Mouse (Mus musculus) embryonic facial prominence, embryonic 13.5 days (tissue): ENCODE results near the gene Txndc2. TPM values are rescaled to one million over a fixed set of nuclear protein-coding genes. Genes with fewer than 3 reads are reported as not detected.

Source experiments
- ATAC-seq: fragments of 200-750 bp; cut with Nextera tagmentation; 2 replicates; pipeline ENCODE4 v1.8.0; 2017; ENCODE audit warnings: low read depth; ENCODE audit not compliant: insufficient number of reproducible peaks, insufficient read depth, low FRiP score, low TSS enrichment
- H3K27ac ChIP-seq: fragments of 300-500 bp; sonication (generic); 2 replicates; pipeline ENCODE4 v1.5.1; 2015; ENCODE audit warnings: moderate library complexity, mild to moderate bottlenecking, inconsistent platforms
- H3K27me3 ChIP-seq: fragments of 300-500 bp; sonication (generic); 2 replicates; pipeline ENCODE4 v1.6.1; 2015; ENCODE audit warnings: mild to moderate bottlenecking, inconsistent platforms
- H3K36me3 ChIP-seq: fragments of 300-500 bp; sonication (generic); 2 replicates; pipeline ENCODE4 v1.6.1; 2015; ENCODE audit warnings: mild to moderate bottlenecking, inconsistent platforms
- H3K4me1 ChIP-seq: fragments of 300-500 bp; sonication (generic); 2 replicates; pipeline ENCODE4 v1.6.1; 2015; ENCODE audit warnings: inconsistent platforms
- H3K4me2 ChIP-seq: fragments of 300-500 bp; sonication (generic); 2 replicates; pipeline ENCODE4 v1.6.1; 2015; ENCODE audit warnings: moderate library complexity, mild to moderate bottlenecking, inconsistent platforms
- H3K4me3 ChIP-seq: fragments of 300-500 bp; sonication (generic); 2 replicates; pipeline ENCODE4 v1.5.1; 2015; ENCODE audit warnings: mild to moderate bottlenecking, inconsistent platforms
- H3K9ac ChIP-seq: fragments of 300-500 bp; sonication (generic); 2 replicates; pipeline ENCODE4 v1.6.1; 2015; ENCODE audit warnings: mild to moderate bottlenecking, inconsistent platforms
- H3K9me3 ChIP-seq: fragments of 300-500 bp; sonication (generic); 2 replicates; pipeline ENCODE4 v1.6.1; 2016; ENCODE audit warnings: inconsistent platforms
- WGBS: fragments of 180-500 bp; shearing (Covaris S2); methylation state at CpG from one replicate; pipeline ENCODE4 v1.1.7; 2015; ENCODE audit warnings: mixed read lengths; 5-methylcytosine and 5-hydroxymethylcytosine counted together
- polyA plus RNA-seq: library from polyadenylated mRNA; unstranded; fragments of >200 nt; fragmentation: Nextera tagmentation; extraction: Ambion mirVana; gene quantifications from 2 replicates; pipeline ENCODE4 v1.2.1, GENCODE M21; 2015

Gene Txndc2
- polyA plus RNA-seq, 1 experiment from 2014 or later: not detected

DNA sequence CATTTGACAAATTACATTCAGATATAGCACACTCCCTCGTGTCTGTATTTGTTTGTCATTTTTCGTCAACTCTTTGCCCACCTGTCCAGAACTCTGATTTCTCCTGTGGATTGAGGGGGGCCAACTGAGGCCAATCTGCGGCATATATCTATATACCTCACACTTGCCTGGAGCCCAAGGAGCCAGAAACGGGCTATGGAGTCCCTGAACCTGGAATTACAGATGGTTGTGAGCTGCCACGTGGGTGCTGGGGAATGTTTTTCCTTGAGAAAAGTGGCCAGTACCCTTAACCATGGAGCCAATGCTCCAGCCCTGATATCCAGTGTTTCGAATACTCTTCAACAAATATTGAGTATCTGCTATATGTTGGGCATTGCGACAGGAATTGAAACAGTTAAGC, 31.0 kb upstream of the Txndc2 start:
- Histone ChIP-seq H3K4me1 (0 out of 2 replicates have a peak, but pooled peaks cover 2% of the 10 kb centered on the region), H3K9ac (no peak overlapping the region), H3K27me3 (no peaks in the 10 kb centered on the region), H3K4me2 (no peak overlapping the region), H3K27ac (no peak overlapping the region), H3K4me3 (no peak overlapping the region), H3K9me3 (no peaks in the 10 kb centered on the region), H3K36me3 (peaks cover 3% of the 10 kb centered on the region; the same call in 1 of the 2 replicates)
- WGBS: 92% methylated on average over 7 of the region's 7 CpGs
- no peak for ATAC-seq

DNA sequence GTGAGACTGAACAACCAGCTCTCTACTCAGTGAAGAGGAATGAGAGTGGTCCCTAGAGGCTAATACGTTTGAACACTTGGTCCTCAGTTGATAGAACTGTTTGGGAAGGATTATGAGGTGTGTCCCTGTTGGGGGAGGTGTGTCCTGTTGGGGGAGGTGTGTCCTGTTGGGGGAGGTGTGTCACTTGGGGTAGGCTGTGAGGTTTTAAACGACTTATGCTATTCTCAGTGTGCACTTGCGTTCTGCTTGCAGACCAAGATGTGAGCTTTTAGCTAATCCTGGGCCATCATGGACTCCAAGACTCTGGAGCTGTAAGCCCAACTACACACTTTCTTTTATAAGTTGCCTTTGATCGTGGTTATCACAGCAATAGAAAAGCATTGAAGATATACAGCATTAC, 27.1 kb upstream of the Txndc2 start:
- ATAC-seq: no peak
- H3K36me3 ChIP-seq: peaks cover 6% of the 10 kb centered on the region
- no peak overlapping the region for H3K4me3 ChIP-seq
- no peaks in the 10 kb centered on the region for H3K27me3 ChIP-seq
- no peaks in the 10 kb centered on the region for H3K9me3 ChIP-seq
- no peaks in the 10 kb centered on the region for H3K4me1 ChIP-seq
- H3K4me2 ChIP-seq: no peak overlapping the region
- no peak overlapping the region for H3K27ac ChIP-seq
- no peak overlapping the region for H3K9ac ChIP-seq
- WGBS: 87% methylated on average over 4 of the region's 4 CpGs

GRCm38 (mm10) chr17:65667792-65668191, 25.8 kb upstream of the Txndc2 start:
- H3K9me3 ChIP-seq: no peaks in the 10 kb centered on the region
- no peak overlapping the region for H3K4me3 ChIP-seq
- no peaks in the 10 kb centered on the region for H3K27me3 ChIP-seq
- no peak for ATAC-seq
- H3K9ac ChIP-seq: no peak overlapping the region
- no peaks in the 10 kb centered on the region for H3K4me1 ChIP-seq
- WGBS: 92% methylated on average over 14 of the region's 14 CpGs
- peaks cover 3% of the 10 kb centered on the region; the same call in 1 of the 2 replicates for H3K36me3 ChIP-seq
- no peak overlapping the region for H3K4me2 ChIP-seq
- no peak overlapping the region for H3K27ac ChIP-seq

GRCm38 (mm10) chr17:65666388-65667161, 24.6 kb upstream of the Txndc2 start:
- Histone ChIP-seq H3K9me3 (no peaks in the 10 kb centered on the region), H3K27ac (no peak overlapping the region), H3K4me1 (no peaks in the 10 kb centered on the region), H3K36me3 (peaks cover 3% of the 10 kb centered on the region; the same call in 1 of the 2 replicates), H3K4me3 (no peak overlapping the region), H3K4me2 (no peak overlapping the region), H3K27me3 (no peaks in the 10 kb centered on the region), H3K9ac (no peak overlapping the region)
- no peak for ATAC-seq
- 79% methylated on average over 17 of the region's 17 CpGs for WGBS

- Histone ChIP-seq H3K9me3 (no peaks in the 10 kb centered on the region), H3K27ac (no peak overlapping the region), H3K4me3 (no peak overlapping the region), H3K36me3 (peaks cover 3% of the 10 kb centered on the region; the same call in 1 of the 2 replicates), H3K4me1 (no peaks in the 10 kb centered on the region), H3K27me3 (no peaks in the 10 kb centered on the region), H3K9ac (no peak overlapping the region), H3K4me2 (no peak overlapping the region)
- 87% methylated on average over 12 of the region's 12 CpGs for WGBS
- ATAC-seq: no peak
Observed at GRCm38 (mm10) chr17:65665786-65666387, 23.9 kb upstream of the Txndc2 start.

- Histone ChIP-seq H3K4me3 (no peak overlapping the region), H3K27me3 (no peaks in the 10 kb centered on the region), H3K9ac (no peak overlapping the region), H3K4me1 (no peaks in the 10 kb centered on the region), H3K36me3 (peaks cover 3% of the 10 kb centered on the region; the same call in 1 of the 2 replicates), H3K4me2 (no peak overlapping the region), H3K9me3 (no peaks in the 10 kb centered on the region), H3K27ac (no peak overlapping the region)
- ATAC-seq: no peak
- WGBS: 74% methylated on average over 14 of the region's 14 CpGs
Observed at GRCm38 (mm10) chr17:65663329-65664078, 21.5 kb upstream of the Txndc2 start.

DNA sequence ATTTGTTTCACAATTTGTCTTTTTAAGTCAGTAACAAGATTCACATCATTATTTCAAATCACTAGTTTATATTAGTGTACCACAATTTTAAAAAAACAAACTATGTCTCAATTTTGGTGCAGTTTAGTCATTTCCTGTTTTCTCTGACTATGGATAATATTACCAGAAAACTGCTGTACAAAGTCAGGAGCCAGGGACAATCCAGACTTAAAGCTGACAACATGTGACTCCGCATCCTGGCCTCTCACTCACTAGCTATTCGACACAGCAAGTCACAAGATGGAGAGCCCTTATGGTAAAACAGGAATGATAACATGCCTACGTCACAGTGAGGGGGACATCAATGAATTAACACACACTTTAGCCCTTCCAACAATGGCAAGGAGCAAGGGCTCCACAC, 20.7 kb upstream of the Txndc2 start:
- Histone ChIP-seq H3K27me3 (no peaks in the 10 kb centered on the region), H3K4me2 (no peak overlapping the region), H3K9me3 (no peaks in the 10 kb centered on the region), H3K4me3 (no peak overlapping the region), H3K36me3 (peaks cover 3% of the 10 kb centered on the region; the same call in 1 of the 2 replicates), H3K27ac (no peak overlapping the region), H3K4me1 (no peaks in the 10 kb centered on the region), H3K9ac (no peak overlapping the region)
- no peak for ATAC-seq
- WGBS: 83% methylated on average over 3 of the region's 3 CpGs

GRCm38 (mm10) chr17:65658416-65658815, 16.4 kb upstream of the Txndc2 start:
- Histone ChIP-seq H3K27me3 (no peaks in the 10 kb centered on the region), H3K36me3 (no peaks in the 10 kb centered on the region; the same call in 1 of the 2 replicates), H3K9me3 (no peaks in the 10 kb centered on the region), H3K4me1 (no peaks in the 10 kb centered on the region), H3K4me2 (no peak overlapping the region), H3K4me3 (no peak overlapping the region), H3K9ac (no peak overlapping the region), H3K27ac (no peak overlapping the region)
- 82% methylated on average over 2 of the region's 2 CpGs for WGBS
- no peak for ATAC-seq

GRCm38 (mm10) chr17:65657958-65658357, 16.0 kb upstream of the Txndc2 start:
- H3K9ac ChIP-seq: no peak overlapping the region
- no peaks in the 10 kb centered on the region for H3K9me3 ChIP-seq
- no peak overlapping the region for H3K4me2 ChIP-seq
- no peaks in the 10 kb centered on the region for H3K4me1 ChIP-seq
- no peak for ATAC-seq
- H3K27me3 ChIP-seq: no peaks in the 10 kb centered on the region
- no peak overlapping the region for H3K4me3 ChIP-seq
- H3K36me3 ChIP-seq: peaks cover 3% of the 10 kb centered on the region; the same call in 1 of the 2 replicates
- no peak overlapping the region for H3K27ac ChIP-seq
- WGBS: 93% methylated on average over 9 of the region's 9 CpGs

GRCm38 (mm10) chr17:65656731-65657130, 14.8 kb upstream of the Txndc2 start:
- no peaks in the 10 kb centered on the region for H3K4me1 ChIP-seq

DNA sequence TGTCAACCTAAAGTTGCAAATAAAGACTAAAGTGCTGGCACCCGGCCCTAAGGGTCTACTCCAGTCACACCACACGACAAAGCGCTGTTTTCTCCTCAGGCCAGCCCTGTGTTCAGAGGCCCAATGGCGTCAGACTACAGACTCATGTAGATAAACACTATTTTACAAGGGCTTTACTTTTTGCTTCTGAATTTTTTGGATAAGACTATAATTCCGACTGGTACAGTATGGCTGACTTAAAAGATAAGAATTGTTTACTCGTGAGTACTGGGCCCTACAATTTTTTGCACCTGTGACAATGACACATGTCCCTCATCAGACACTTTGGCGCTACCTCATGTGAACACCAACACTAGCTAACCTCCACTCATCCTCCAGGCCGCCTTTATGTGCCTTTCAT, 14.1 kb upstream of the Txndc2 start:
- Histone ChIP-seq H3K4me3 (no peak overlapping the region), H3K4me2 (no peak overlapping the region), H3K9me3 (no peaks in the 10 kb centered on the region), H3K4me1 (no peaks in the 10 kb centered on the region), H3K36me3 (peaks cover 17% of the 10 kb centered on the region), H3K27me3 (no peaks in the 10 kb centered on the region), H3K9ac (no peak overlapping the region), H3K27ac (no peak overlapping the region)
- no peak for ATAC-seq
- whole genome bisulfite sequencing: 86% methylated on average over 8 of the region's 8 CpGs

More at GRCm38 (mm10) chr17:65656731-65657130, 14.8 kb upstream of the Txndc2 start:
- Histone ChIP-seq H3K36me3 (peaks cover 15% of the 10 kb centered on the region), H3K9me3 (no peaks in the 10 kb centered on the region), H3K27ac (no peak overlapping the region), H3K4me2 (no peak overlapping the region), H3K4me3 (no peak overlapping the region), H3K27me3 (no peaks in the 10 kb centered on the region), H3K9ac (no peak overlapping the region)
- no peak for ATAC-seq
- 94% methylated on average over 6 of the region's 6 CpGs for WGBS
